Mouse (Mus musculus): ENCODE measurements around the gene Lrrc72.
"Not testable (repeated sequence)": the region's sequence is repeated elsewhere in the genome, so short reads cannot be mapped to it uniquely, and the experiment has no call there.

Lrrc72 gene

DNA sequence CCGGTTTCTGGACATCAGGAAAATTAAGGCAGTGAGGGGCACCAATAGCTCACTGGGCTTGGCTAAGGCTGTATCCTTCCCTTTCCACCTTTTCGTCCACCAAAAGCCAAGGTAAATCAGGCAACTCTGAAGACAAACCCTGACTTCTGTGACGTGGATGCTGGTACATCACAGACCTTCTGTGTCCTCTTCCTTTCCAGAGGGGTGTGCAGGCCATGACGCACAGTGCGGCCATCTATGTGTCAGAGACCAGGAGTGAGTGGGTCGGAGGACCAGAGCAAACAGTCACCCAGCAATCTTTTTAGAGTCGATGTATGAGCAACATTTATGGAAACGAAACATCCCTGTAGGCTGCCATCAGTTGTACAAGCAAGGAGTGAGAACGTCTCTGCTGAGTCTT is at the start of gene Lrrc72:
TSS of gene Lrrc72 (minus strand) at position 101 of the 400 bp plus-strand sequence.
- DNase-seq (ENCODE audit: low spot score in 2 of 2) = no peak

DNA sequence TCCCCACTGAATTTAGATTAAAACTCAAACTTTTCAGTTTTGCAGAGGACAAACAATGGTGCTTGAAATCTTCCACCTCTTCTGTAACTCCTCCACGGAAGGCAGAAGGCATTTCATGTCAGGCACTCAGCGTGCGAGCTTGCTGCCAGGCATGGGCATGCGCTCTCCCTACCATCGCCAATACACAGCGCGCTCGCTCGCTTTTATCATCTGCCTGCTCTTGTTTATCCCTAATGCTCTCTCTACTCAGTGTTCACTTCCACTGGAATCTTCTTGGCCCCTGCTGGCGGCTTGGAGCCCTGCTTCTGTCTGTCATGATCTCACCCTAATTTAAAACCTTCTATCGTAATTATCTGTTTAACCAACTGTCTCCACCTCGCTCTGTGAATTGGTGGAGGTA is 49.1 kb upstream of the Lrrc72 start:
- DNase-seq (ENCODE audit: low spot score in 2 of 2) = no peak

DNA sequence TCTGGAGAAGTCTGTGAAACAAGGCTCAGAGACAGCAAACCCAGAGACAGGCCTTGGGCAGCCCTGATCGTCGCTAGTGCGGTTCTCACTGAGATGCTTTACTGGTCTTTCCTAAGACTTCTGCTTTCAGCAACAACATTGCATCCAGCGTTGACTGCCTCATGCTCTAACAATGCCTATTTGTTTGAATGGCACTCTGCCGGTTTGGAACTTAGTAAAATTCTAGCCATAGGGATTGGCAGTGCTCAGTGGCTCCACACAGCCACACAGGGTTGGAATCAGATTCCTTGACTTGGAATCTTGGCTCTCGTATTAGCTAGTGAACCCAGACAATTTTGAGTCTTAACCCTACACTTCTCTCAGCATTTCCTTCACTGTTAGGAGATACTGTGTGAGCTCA is 38.1 kb upstream of the Lrrc72 start:
- no peak for DNase-seq (ENCODE audit: low spot score in 2 of 2)

DNA sequence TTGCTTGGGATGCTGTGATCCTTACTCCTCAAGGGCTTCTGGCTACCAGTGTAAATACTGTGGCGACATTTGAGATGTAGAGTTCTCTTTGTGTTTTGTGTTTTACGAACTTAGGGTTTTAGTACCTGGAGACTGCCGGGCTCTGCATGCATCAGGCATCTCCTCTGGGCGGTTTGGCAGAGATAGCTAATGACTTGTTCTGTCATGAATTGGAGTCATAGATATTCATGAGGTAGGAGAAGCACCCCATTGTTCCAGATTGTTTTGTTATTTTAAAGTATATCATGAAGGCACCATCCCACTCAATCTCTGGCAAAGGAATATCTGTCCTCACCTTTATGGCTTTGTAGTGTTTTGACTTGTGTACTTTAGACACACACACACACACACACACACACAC is 37.3 kb upstream of the Lrrc72 start:
- DNase-seq (ENCODE audit: low spot score in 2 of 2) = no peak

DNA sequence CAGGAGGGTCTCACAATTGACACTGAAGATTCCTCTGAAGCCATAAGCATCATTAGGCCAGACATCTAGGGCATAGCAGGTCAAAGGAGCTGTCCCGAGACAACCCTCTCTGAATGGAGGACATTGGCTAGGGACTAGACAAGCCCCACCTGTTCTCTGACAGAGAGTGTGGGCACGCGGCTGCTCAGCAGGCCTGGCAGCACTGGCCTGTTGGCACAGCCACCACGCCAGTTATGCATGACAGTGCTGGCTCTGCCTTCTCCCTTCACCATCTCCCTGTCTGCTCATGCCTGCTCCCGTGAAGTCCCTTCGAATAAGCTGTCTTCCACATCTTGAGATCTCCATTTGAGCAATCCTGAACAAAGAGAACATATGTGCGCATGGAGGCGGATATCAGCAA is 36.4 kb upstream of the Lrrc72 start:
- DNase-seq (ENCODE audit: low spot score in 2 of 2) = no peak

DNA sequence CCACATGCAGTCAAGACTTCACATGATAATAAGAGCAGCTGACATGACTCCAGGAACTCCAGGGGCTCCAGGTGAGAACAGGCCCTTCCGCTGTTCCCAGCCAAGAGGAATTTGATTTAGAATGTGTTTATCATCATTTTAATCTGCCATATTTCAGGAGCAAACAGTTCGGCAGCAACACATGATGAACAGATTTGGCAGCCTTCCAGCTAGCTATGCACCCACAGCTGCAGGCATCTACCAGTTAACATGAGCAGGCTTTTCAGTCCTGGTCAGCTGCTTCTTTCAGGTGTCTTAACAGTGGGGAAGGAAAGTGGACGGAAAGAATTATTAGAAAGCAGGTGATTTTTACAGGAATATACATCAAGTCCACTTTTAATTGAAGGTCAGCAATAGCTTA is 21.6 kb upstream of the Lrrc72 start:
- no peak for DNase-seq (ENCODE audit: low spot score in 2 of 2)

DNA sequence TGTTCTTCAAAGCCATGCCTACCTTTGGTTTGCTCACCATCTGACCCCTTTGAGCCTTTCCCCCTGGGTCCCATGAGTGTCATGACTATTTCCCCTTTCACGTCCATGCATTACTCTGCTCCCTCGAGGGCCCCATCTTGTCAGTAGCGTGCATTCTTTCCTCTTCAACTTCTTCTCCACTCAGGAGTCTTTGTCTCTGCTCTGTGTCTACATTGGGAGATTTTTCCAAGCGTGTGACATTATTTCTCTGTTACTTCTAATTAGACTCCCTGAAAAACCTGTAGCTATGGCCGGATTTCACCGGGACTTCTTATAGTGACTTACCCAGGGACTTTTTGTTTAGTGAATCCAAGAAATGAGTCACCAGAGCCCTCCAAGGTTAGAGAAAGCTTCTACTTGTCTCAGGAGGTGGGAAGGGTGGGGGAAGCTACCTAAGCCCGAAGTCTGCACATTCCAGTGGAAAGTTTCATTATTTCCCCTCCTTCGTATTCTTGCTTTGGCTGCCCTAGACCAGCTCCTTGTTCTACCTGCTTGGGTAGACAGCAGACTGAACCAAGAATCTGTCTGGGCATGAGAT is 14.6 kb upstream of the Lrrc72 start:
- no peak for DNase-seq (ENCODE audit: low spot score in 2 of 2)

DNA sequence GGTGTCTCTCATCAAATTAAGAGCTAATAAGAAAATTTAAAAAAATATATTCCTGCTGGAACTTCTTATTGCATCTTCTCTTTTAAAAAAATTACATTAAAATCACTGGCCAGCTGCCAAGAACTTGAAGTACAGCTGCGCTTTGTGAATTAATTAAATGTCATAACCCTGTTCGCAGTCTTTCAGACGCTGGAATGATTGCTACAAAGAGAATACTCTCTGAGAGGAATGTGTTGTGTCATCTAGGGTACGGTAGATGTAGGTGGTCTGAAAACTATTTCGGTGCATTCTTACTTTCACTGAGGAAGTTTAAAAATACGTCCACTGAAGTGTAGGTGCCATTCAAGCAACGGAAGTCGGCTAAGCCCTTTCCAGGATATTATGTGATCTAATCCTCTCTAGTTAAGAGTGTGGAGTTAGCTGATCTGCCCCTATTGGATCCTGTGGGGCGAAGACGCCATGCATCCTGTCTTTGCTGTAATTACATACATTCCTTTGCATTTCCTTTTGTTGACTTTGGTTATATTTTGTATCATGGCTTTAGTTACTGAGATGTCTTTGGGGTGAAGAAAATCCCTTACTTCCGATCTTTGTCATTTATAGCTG is 9.0 kb upstream of the Lrrc72 start:
- DNase-seq (ENCODE audit: low spot score in 2 of 2) = no peak

DNA sequence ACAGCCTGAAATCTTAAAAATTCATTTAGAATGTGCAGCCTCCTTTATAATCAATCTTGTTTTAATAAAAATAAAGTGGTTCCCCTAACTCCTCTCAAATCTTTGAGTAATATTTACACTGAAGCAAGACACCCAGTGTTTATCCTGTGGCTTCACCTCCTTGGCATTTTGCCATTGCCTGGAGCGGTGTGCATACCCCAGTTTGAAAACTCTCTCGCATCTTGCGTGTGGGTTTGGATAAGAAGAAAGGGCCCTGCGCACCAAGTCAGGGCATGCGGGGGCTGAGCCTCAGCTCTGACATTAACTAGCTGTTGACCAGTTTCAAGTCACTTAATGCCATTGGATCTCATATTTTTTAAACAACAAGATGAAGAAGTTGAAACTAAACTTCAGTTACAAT is 2.2 kb upstream of the Lrrc72 start:
- DNase-seq (ENCODE audit: low spot score in 2 of 2) = no peak

DNA sequence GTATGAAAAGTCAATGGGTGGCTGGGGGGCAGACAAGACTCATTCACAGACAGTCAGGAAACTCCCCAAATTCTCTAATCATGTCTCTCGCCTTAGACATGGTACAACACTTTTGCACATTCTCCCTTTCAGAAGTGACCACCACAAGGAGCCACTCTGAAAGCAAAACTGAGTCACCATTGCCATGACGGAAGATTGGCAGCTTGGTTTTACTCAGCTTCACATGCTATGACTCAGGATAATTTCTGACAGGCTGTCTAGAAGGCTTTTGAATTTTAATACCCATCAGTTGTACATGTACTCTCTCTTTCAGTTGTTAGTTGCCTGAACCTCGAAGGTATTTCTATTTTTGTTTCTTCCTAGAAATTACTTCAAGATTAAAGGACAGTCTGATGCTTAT is 12.0 kb downstream of the Lrrc72 start:
- no peak for DNase-seq (ENCODE audit: low spot score in 2 of 2)

DNA sequence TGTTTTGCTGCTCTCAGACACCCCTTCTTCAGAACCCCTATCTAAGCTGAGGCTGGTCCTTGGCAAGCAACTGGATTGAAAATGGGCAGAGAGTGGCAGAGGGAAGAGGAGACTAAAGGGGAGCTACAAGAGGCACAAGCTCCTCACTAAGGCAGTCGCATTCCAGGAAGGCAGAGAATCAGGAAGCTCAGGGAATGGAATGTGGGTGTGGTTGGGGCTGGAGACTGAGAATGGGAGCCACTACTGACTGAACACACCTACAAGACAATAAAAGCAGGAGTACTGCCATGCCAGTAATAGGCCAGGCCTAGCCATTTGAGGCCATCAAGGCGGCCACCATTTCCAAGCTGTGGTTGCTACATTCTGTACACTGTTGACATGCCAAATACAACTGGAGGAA is 21.8 kb downstream of the Lrrc72 start:
- no peak for DNase-seq (ENCODE audit: low spot score in 2 of 2)

DNA sequence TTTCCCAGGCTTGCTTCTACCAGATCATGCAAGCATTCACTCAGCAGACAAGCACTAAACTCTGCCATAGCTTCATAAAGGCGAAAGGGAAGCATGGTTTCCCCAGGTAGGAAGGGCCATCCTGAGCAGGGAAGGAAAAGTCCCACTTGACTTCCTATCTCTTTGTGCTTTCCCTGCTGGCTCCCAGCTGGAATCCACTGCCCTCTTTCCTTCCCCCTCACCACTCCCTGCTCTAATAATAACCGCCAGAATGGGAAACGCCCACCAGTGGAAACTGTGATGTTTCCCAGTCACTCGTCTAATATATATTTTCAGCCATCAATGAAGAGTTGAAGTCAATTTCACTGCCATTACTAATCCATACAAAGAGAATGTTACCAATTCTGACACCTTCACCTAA is 28.8 kb downstream of the Lrrc72 start:
- peak; percentile 35 to 59 for DNase-seq (ENCODE audit: low spot score in 2 of 2)

DNA sequence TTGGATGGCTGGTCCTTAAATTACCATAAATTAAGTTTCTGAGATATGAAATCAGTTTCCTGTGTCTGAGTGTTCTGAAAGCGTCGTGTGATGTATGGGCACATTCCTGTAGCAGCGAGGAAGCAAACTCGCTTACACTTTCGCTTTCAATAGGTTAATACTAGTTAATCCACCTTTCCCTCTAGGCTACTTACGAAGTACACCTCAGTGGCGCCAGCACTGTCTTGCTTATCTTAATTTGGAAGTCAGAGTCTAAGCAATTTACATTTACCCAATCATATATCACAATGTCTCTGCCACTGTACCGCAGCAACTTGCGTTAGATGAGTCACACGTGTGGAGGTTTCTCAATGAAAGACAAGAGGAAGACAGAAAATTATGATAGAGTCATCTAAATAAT is 36.3 kb downstream of the Lrrc72 start:
- no peak for DNase-seq (ENCODE audit: low spot score in 2 of 2)

DNA sequence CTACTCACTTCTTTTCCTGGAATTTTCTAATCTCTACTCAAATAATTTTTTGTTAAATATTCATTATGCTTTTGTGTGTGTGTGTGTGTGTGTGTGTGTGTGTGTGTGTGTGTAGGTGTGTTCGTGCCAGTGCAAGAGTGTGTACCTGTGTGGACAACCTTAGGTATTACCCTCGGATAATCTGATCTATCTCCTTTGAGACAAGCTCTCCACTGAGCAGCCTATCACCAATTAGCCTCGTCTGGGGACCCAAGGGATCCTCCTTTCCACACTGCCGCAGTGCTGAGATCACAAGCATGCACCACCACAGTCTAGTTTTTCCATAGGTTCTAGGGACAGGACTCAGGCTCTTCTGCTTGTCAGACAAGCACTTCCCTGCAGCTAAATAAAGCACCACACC is 37.0 kb downstream of the Lrrc72 start:
- DNase-seq (ENCODE audit: low spot score in 2 of 2) = no peak

DNA sequence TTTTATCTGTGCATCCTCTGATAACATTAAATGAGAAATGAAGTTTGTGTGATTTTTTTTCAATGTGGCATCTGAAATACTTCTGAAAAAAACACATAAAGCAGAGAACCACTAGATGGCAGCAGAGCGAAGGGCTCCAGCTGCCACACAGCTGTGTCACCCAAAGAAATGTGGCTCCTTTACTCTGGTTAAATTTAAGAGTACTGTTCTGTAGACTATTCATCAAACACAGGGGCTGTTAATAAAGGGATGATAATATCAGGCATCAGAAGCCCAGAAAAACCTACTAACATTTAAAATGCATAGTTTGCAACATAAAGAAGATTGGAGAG is 38.1 kb downstream of the Lrrc72 start:
- DNase-seq (ENCODE audit: low spot score in 2 of 2) = peak in 1 of 2 experiments; percentile 18

DNA sequence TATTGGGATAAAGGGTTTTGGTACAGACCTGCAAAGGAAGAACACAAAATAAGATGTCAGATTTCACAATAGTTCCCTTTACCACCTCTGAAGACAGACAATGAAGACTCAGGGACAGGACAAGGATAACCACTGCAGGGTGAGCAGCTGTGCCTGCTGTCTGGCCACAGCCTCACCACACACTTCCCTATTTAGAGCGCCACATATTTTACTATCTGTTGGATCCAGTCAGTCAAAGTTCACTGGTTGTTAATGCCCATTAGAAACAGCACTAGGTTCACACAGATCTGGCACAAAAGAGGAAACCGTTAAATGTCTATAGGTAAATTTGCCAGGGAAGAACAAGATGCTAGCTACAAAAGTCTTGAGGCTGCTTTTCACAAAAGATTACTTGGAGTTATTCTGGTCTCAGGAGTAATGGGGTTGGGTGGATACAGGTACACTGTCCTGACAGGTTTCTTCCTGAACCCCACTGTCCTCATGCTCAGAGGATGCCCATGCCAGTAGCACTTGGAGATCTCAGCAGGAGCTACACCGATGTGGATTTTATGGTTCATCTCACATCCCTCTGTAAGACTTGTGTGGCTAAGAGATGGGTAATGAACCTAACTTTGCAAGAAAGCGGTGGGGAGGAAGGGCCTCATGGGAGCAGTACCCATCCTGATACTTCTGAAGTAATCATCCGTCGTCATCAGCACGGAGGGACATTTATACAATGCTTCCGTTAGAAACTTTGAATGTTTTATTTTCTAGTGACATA is 38.6 kb downstream of the Lrrc72 start:
- DNase-seq (ENCODE audit: low spot score in 2 of 2) = no peak

DNA sequence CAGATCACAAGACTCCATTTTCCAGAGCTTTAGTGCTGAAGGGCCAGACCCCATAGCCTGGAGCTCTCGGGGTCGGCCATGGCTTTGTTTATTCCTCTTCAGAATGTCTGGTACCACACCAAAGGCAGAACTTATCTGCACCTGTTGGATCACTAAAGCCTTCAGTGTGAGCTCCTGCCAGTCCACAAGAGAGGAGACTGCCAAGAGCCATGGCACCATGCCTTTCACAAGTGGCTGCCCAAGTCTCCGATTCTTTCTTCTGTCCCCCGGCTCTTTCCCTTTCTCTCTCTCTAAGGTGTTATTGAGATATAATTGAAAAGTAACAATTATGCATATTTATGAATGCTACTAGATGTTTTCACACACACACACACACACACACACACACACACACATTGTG is 43.1 kb downstream of the Lrrc72 start:
- DNase-seq (ENCODE audit: low spot score in 2 of 2) = no peak

DNA sequence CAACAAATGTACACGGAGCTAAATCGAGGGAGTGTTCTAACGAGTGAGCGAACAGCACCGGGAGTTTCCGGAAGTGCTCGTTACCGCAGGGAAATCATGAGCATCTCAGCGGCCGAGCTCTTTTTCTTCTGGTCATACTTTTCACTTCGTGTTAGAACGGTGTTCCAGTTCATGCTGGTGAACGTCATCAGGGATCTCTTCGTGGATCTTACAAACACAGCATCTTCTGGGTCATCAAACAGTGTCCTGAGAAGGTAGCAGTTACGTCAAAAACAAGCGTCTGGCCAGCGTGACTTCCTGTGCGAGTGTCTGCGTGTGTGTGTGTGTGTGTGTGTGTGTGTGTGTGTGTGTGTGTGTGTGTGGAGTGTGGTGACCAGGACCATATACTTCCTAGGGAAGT is 44.7 kb downstream of the Lrrc72 start:
- no peak for DNase-seq (ENCODE audit: low spot score in 2 of 2)

DNA sequence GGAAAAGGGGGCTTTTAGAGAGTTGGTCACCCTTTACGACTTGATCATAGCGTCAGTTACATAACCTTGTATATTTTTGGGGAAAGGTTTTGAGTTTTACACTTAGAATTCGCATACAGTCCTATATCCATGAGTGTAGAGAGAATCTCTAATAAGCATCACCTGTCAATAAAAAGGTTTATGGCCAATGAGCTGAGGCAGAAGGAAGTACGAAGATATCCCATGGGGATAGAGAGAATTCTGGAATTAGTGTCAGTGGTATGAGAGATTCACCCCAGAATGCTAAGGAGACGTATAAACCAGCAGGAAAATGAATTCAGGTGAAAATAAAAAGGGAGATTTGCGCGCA is 45.4 kb downstream of the Lrrc72 start:
- DNase-seq (ENCODE audit: low spot score in 2 of 2) = no peak

DNA sequence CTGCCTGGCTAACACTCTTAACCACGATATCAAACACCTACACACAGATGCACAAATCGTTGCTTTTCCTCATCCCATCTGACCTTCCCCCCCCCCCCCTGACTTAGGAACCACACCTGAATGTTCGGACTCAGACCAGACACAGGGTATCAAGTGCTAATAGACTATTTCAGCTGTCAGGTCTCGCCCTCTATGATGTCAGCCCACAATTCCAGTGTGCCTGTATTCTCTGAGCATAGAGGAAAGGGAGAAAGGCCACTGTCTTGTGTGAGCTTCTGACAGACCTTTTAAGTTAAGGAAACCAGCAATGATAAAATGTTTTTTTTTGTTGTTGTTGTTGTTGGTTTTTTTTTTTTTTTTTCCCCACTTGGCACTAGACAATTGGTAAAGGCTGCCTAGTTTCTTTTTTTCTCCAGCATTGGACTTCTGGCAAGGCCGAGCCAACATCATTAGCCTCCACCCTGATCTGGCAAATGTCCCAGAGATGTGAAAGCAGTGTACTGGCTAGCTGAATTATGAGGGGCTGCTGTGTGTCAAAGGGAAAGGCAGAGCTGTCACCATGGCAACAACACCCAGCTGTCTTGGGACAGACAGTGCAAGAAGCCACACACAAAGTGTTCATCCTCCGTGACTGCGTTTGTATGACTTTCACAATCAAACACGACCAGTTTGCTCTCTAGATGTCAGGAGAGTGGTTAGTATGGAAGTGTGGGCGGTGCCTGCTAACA is 46.0 kb downstream of the Lrrc72 start:
- DNase-seq (ENCODE audit: low spot score in 2 of 2) = peak; percentile 54 to 67

DNA sequence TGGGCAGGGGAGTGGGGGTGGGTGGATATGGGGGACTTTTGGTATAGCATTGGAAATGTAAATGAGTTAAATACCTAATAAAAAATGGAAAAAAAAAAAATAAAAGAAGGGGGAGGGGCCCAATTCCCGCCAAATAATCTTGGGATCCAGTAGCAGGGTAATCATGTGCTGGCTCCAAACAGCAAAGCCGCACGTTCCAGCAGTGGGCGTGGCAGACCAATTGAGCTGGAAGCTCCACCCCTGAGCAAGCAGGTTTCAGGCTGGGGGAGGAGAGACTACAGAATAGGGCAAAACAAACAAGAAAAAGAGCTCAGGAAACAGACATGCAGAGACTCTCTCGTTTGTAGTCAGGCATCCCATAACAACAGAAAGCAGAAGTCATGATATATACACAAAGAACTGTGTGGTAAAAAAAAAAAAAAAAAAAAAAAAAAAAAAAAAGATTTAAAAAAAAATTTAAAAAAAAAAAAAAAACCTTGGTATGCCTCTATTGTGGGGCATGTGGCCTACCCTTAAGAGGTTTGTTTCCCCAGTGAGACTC is 47.5 kb downstream of the Lrrc72 start:
- not testable (repeated sequence) for DNase-seq (ENCODE audit: low spot score in 2 of 2)

DNA sequence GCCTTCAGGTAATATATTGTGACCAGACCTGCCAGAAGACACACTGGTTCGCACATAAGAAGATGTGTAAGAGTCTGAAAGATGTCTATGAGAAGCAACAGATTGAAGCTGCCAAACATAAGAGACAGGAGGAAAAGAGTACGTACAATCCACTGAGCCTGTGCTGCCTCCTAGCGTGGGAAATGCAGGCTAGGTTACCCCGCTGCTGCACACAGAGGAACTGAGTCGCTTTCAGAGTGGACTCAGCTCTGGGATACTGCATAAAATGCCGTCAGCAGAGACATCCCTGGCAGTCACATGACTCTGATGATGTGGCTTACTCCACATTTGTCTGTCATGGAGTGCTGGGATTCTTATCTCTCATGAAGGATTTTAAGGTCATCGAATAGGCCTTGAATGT is 58.2 kb downstream of the Lrrc72 start:
- no peak for DNase-seq (ENCODE audit: low spot score in 2 of 2)

DNA sequence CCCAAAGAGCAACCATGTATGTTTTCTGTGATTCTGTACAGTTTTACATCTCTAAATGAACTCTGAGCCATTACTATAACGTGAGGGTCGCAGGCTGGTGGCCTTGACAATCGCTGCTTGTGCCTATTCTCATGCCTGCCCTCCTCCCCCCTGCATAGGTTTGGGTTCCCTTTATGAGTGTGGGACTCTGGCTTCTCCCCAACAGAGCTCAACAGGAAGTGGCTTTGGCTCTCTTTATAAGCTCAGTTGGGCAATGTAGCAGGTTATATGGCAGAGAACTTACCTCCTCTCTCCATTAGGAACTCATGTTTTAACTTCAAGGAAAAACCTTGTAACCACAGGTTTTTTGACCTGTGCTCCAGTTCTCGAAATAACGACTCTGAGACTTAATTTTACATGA is 62.9 kb downstream of the Lrrc72 start:
- no peak for DNase-seq (ENCODE audit: low spot score in 2 of 2)

Data from heart, adult 9 months (tissue).